Mouse (Mus musculus): ENCODE results near the gene Rtkn2.

DNA sequence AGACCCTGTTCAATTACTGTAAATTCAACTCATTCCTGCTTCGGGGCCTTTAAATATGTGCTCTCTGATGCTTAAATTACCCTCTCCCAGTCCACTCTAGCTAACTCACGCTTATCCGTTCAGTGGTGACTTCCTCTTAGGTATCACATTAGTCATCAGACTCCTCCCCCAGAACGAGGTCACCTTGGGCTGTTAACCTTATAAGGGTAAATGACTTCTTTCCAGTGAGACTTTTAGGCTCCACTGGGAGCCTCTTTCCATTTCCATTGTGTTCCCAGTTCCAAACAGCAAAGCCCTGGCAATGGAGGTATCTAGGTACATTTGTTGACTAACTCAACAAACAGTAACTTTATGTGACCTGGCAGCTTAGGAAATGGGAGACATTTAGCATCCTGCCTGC lies 112.5 kb downstream of the Rtkn2 start:
- no peak for TF ChIP-seq CTCF (conservative IDR thresholded peaks at IDR 0.05; ENCODE audit: insufficient read depth, insufficient read length, low read depth, low read length)
- no peak for TF ChIP-seq POLR2A (IDR thresholded peaks at IDR 0.05; ENCODE audit: low read depth, low read length)

Measured in kidney, adult 2 months (tissue).